Mouse (Mus musculus) heart, embryonic 14.5 days (tissue): ENCODE data around the gene Gm5478. TPM values are rescaled to one million over a fixed set of nuclear protein-coding genes. Genes with fewer than 3 reads are reported as not detected.
"Not testable (repeated sequence)": the region's sequence is repeated elsewhere in the genome, so short reads cannot be mapped to it uniquely, and the experiment has no call there.

Source experiments
- ATAC-seq: fragments of 200-750 bp; cut with Nextera tagmentation; 2 replicates; pipeline ENCODE4 v1.8.0; 2017; ENCODE audit warnings: low read depth, moderate TSS enrichment; ENCODE audit not compliant: insufficient number of reproducible peaks, insufficient read depth, low FRiP score
- H3K27ac ChIP-seq, 2 experiments: fragments of 200-500 bp in 1 of 2; fragments of 300-500 bp in 1 of 2; sonication (generic) in 1 of 2; replicated peaks in 1 of 2; 2 replicates each; pipeline ENCODE4 v1.5.1; 2012 to 2014; ENCODE audit warnings: low read depth in 2 of 2, low read length in 2 of 2, control low read depth in 1 of 2, mild to moderate bottlenecking in 1 of 2, mixed read lengths in 1 of 2; ENCODE audit not compliant: control insufficient read depth in 1 of 2, insufficient read depth in 1 of 2
- H3K27me3 ChIP-seq: fragments of 300-500 bp; sonication (generic); 2 replicates; pipeline ENCODE4 v1.6.1; 2014; ENCODE audit warnings: mild to moderate bottlenecking, low read length, control low read depth; ENCODE audit not compliant: control insufficient read depth, insufficient read depth
- H3K36me3 ChIP-seq: fragments of 300-500 bp; sonication (generic); 2 replicates; pipeline ENCODE4 v1.6.1; 2014; ENCODE audit warnings: mild to moderate bottlenecking, control low read depth, low read length, mixed read lengths; ENCODE audit not compliant: control insufficient read depth, insufficient read depth
- H3K4me1 ChIP-seq, 2 experiments: fragments of 200-500 bp in 1 of 2; fragments of 300-500 bp in 1 of 2; sonication (generic) in 1 of 2; 2 replicates each; pipeline ENCODE4 v1.6.1; 2012 to 2014; ENCODE audit warnings: low read length in 2 of 2, control low read depth in 1 of 2, mixed read lengths in 1 of 2; ENCODE audit not compliant: control insufficient read depth in 2 of 2, insufficient read depth in 2 of 2
- H3K4me2 ChIP-seq: fragments of 300-500 bp; sonication (generic); 2 replicates; pipeline ENCODE4 v1.6.1; 2014; ENCODE audit warnings: mild to moderate bottlenecking, low read length
- H3K4me3 ChIP-seq, 2 experiments: fragments of 200-500 bp in 1 of 2; fragments of 300-500 bp in 1 of 2; sonication (generic) in 1 of 2; 2 replicates each; pipeline ENCODE4 v1.5.1; 2012 to 2014; ENCODE audit warnings: low read length in 2 of 2, mild to moderate bottlenecking in 2 of 2, control low read depth in 1 of 2, low read depth in 1 of 2, moderate library complexity in 1 of 2; ENCODE audit not compliant: control insufficient read depth in 1 of 2, insufficient read depth in 1 of 2
- H3K9ac ChIP-seq: fragments of 300-500 bp; sonication (generic); 2 replicates; pipeline ENCODE4 v1.6.1; 2014; ENCODE audit warnings: mild to moderate bottlenecking, low read length
- H3K9me3 ChIP-seq: fragments of 300-500 bp; sonication (generic); 2 replicates; pipeline ENCODE4 v1.6.1; 2016; ENCODE audit warnings: low read length, control low read depth; ENCODE audit not compliant: control insufficient read depth
- WGBS: fragments of 180-500 bp; shearing (Covaris S2); extraction: QIAGEN DNeasy Blood & Tissue Kit; methylation state at CpG from one replicate; pipeline ENCODE4 v1.1.7; 2014; 5-methylcytosine and 5-hydroxymethylcytosine counted together
- polyA plus RNA-seq: library from polyadenylated mRNA; unstranded; fragments of >200 nt; fragmentation: Nextera tagmentation; extraction: Ambion mirVana; gene quantifications from 2 replicates; pipeline ENCODE4 v1.2.1, GENCODE M21; 2014

Gene Gm5478
- not detected in 2 replicates for polyA plus RNA-seq

- H3K9me3 ChIP-seq = no peaks in the 10 kb centered on the region
- H3K4me2 ChIP-seq = no peak within 1 kb of the TSS
- no peak within 1 kb of the TSS for H3K4me3 ChIP-seq
Observed at GRCm38 (mm10) chr15:101647280-101647679, at the start of gene Gm5478. Gm5478 (minus strand) TSS chr15:101647380.

GRCm38 (mm10) chr15:101694207-101694606, 47.0 kb upstream of the Gm5478 start, which contains the start of gene Krt6a:
Krt6a (minus strand) TSS chr15:101694307.
- no peak for ATAC-seq
- no peaks in the 10 kb centered on the region for H3K4me1 ChIP-seq
- no peak within 1 kb of the TSS for H3K9ac ChIP-seq
- no peak within 1 kb of the TSS for H3K27ac ChIP-seq
- H3K36me3 ChIP-seq = no peaks in the 10 kb centered on the region
- H3K4me3 ChIP-seq = no peak within 1 kb of the TSS
- no peak within 1 kb of the TSS for H3K4me2 ChIP-seq
- 79% methylated on average over 5 of the region's 5 CpGs for WGBS
- H3K9me3 ChIP-seq = no peaks in the 10 kb centered on the region
- H3K27me3 ChIP-seq = no peaks in the 10 kb centered on the region

More at GRCm38 (mm10) chr15:101647280-101647679, at the start of gene Gm5478:
- Histone ChIP-seq H3K4me1 (no peaks in the 10 kb centered on the region), H3K27ac (no peak within 1 kb of the TSS), H3K36me3 (no peaks in the 10 kb centered on the region), H3K9ac (no peak within 1 kb of the TSS), H3K27me3 (no peaks in the 10 kb centered on the region)
- no peak for ATAC-seq
- 63% methylated on average over 3 of the region's 3 CpGs for WGBS

GRCm38 (mm10) chr15:101690460-101690859, 43.3 kb upstream of the Gm5478 start:
- not testable (repeated sequence) for H3K4me1 ChIP-seq, H3K4me3 ChIP-seq, H3K9me3 ChIP-seq, ATAC-seq, H3K4me2 ChIP-seq, H3K27me3 ChIP-seq, H3K36me3 ChIP-seq, H3K27ac ChIP-seq, H3K9ac ChIP-seq
- WGBS = 84% methylated on average over 5 of the region's 5 CpGs

- ATAC-seq = no peak
- 51% methylated on average over 2 of the region's 2 CpGs for WGBS
- no peaks in the 10 kb centered on the region for H3K36me3 ChIP-seq
Observed at GRCm38 (mm10) chr15:101688161-101688560, 41.0 kb upstream of the Gm5478 start.

GRCm38 (mm10) chr15:101680187-101680586, 33.0 kb upstream of the Gm5478 start, which contains the start of gene Krt6b:
Krt6b (minus strand) TSS chr15:101680287.
- no peak within 1 kb of the TSS for H3K4me2 ChIP-seq
- ATAC-seq = no peak
- H3K27ac ChIP-seq = no peak within 1 kb of the TSS
- no peaks in the 10 kb centered on the region for H3K4me1 ChIP-seq
- no peaks in the 10 kb centered on the region for H3K27me3 ChIP-seq
- no peaks in the 10 kb centered on the region for H3K9me3 ChIP-seq
- 86% methylated on average over 2 of the region's 2 CpGs for WGBS
- no peak within 1 kb of the TSS for H3K9ac ChIP-seq
- H3K4me3 ChIP-seq = no peak within 1 kb of the TSS
- H3K36me3 ChIP-seq = no peaks in the 10 kb centered on the region

More at GRCm38 (mm10) chr15:101688161-101688560, 41.0 kb upstream of the Gm5478 start:
- H3K4me1 ChIP-seq = no peaks in the 10 kb centered on the region
- H3K27ac ChIP-seq = no peak overlapping the region
- H3K4me2 ChIP-seq = no peak overlapping the region
- no peaks in the 10 kb centered on the region for H3K9me3 ChIP-seq
- no peak overlapping the region for H3K9ac ChIP-seq
- H3K4me3 ChIP-seq = no peak overlapping the region
- H3K27me3 ChIP-seq = no peaks in the 10 kb centered on the region

- no peak overlapping the region for H3K4me2 ChIP-seq
- H3K36me3 ChIP-seq = no peaks in the 10 kb centered on the region
- no peaks in the 10 kb centered on the region for H3K27me3 ChIP-seq
- no peaks in the 10 kb centered on the region for H3K9me3 ChIP-seq
- H3K4me1 ChIP-seq = no peaks in the 10 kb centered on the region
- H3K4me3 ChIP-seq = no peak overlapping the region
- no peak overlapping the region for H3K9ac ChIP-seq
- no peak overlapping the region for H3K27ac ChIP-seq
- 67% methylated on average over 1 of the region's 1 CpGs for WGBS
- ATAC-seq = no peak
Observed at GRCm38 (mm10) chr15:101675978-101676377, 28.8 kb upstream of the Gm5478 start.

- Histone ChIP-seq H3K4me1 (no peaks in the 10 kb centered on the region), H3K4me3 (no peak overlapping the region), H3K27me3 (no peaks in the 10 kb centered on the region), H3K27ac (no peak overlapping the region), H3K9ac (no peak overlapping the region), H3K4me2 (no peak overlapping the region), H3K36me3 (no peaks in the 10 kb centered on the region), H3K9me3 (0 out of 2 replicates have a peak, but pooled peaks cover 4% of the 10 kb centered on the region)
- no peak for ATAC-seq
- WGBS = 79% methylated on average over 5 of the region's 5 CpGs
Observed at GRCm38 (mm10) chr15:101652736-101653265, 5.6 kb upstream of the Gm5478 start.

GRCm38 (mm10) chr15:101627884-101628283, 19.3 kb downstream of the Gm5478 start, which contains the start of gene Gm5414:
Gm5414 (minus strand) TSS chr15:101628188.
- Histone ChIP-seq H3K9me3 (no peaks in the 10 kb centered on the region), H3K9ac (no peak within 1 kb of the TSS), H3K36me3 (no peaks in the 10 kb centered on the region), H3K27me3 (0 out of 2 replicates have a peak, but pooled peaks cover 4% of the 10 kb centered on the region), H3K4me3 (no peak within 1 kb of the TSS), H3K4me1 (no peaks in the 10 kb centered on the region), H3K4me2 (no peak within 1 kb of the TSS), H3K27ac (no peak within 1 kb of the TSS)
- ATAC-seq = no peak
- WGBS = 66% methylated on average over 2 of the region's 2 CpGs
